Mouse (Mus musculus) neural tube, embryonic 13.5 days (tissue): ENCODE measurements around the gene Ace2. TPM values are rescaled to one million over a fixed set of nuclear protein-coding genes. Genes with fewer than 3 reads are reported as not detected.

Experiments
- ATAC-seq: fragments of 200-750 bp; cut with Nextera tagmentation; 2 replicates; pipeline ENCODE4 v1.8.0; 2017; ENCODE audit warnings: low read depth, mild to moderate bottlenecking, moderate TSS enrichment, moderate library complexity
- H3K27ac ChIP-seq: fragments of 300-500 bp; sonication (generic); replicated peaks from 2 replicates; pipeline ENCODE4 v1.5.1; 2015; ENCODE audit warnings: moderate library complexity, mild to moderate bottlenecking, inconsistent platforms
- H3K27me3 ChIP-seq: fragments of 300-500 bp; sonication (generic); 2 replicates; pipeline ENCODE4 v1.6.1; 2015; ENCODE audit warnings: mild to moderate bottlenecking, inconsistent platforms
- H3K36me3 ChIP-seq: fragments of 300-500 bp; sonication (generic); 2 replicates; pipeline ENCODE4 v1.6.1; 2015; ENCODE audit warnings: mild to moderate bottlenecking, inconsistent platforms
- H3K4me1 ChIP-seq: fragments of 300-500 bp; sonication (generic); replicated peaks from 2 replicates; pipeline ENCODE4 v1.6.1; 2015; ENCODE audit warnings: inconsistent platforms
- H3K4me2 ChIP-seq: fragments of 300-500 bp; sonication (generic); 2 replicates; pipeline ENCODE4 v1.6.1; 2015; ENCODE audit warnings: inconsistent platforms, mild to moderate bottlenecking, moderate library complexity
- H3K4me3 ChIP-seq: fragments of 300-500 bp; sonication (generic); 2 replicates; pipeline ENCODE4 v1.5.1; 2015; ENCODE audit warnings: mild to moderate bottlenecking, inconsistent platforms
- H3K9ac ChIP-seq: fragments of 300-500 bp; sonication (generic); 2 replicates; pipeline ENCODE4 v1.6.1; 2015; ENCODE audit warnings: moderate library complexity, mild to moderate bottlenecking, inconsistent platforms
- H3K9me3 ChIP-seq: fragments of 300-500 bp; sonication (generic); 2 replicates; pipeline ENCODE4 v1.6.1; 2016; ENCODE audit warnings: inconsistent platforms
- WGBS: fragments of 180-500 bp; shearing (Covaris S2); methylation state at CpG from one replicate; pipeline ENCODE4 v1.1.7; 2015; 5-methylcytosine and 5-hydroxymethylcytosine counted together
- polyA plus RNA-seq: library from polyadenylated mRNA; unstranded; fragments of >200 nt; fragmentation: Nextera tagmentation; extraction: Ambion mirVana; gene quantifications from 2 replicates; pipeline ENCODE4 v1.2.1, GENCODE M21; 2015

Gene Ace2
- polyA plus RNA-seq, 1 experiment from 2014 or later = not detected

DNA sequence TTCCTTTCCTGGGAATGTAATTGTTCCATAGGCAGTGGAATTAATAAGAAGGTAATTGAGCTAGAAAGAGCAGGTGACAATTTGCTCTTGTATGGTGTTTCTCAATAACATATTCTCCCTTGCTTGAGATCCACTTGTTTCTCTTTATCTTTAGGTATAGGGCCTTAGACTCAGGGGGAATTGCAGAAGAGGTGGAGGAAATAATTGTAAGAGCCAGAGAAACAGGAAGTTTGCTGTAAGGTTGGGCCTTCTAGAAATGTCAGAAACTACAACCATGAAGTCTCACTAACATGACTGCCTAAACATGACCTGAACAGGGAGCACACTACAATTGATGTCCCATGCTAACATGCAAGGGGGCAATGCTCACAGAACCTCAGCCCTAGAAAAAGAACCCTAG, 50.7 kb downstream of the Ace2 start:
- Histone ChIP-seq H3K9ac (no peak overlapping the region), H3K27me3 (peaks cover 15% of the 10 kb centered on the region), H3K27ac (no peak overlapping the region), H3K4me2 (no peak overlapping the region), H3K4me3 (no peak overlapping the region), H3K9me3 (no peaks in the 10 kb centered on the region), H3K4me1 (no peaks in the 10 kb centered on the region), H3K36me3 (no peaks in the 10 kb centered on the region)
- no peak for ATAC-seq

DNA sequence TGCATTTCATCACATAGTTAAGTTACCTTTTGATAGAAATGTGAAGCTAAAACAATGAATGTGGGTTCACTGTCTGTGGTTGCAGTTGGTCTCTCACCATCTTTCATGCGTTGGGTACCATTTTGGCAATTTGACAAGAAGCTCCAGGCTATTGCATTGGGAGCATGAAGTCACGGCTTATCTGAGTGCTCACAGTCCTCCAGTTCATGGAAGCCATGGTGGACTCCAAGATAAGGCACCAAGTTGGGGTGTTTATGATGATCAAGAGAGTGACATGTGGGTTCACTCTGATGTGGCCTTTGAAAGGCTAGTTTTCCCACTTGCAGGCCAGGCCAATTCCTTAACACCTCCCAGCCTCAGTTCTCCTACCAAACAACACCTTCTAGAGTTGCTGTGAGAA, 58.5 kb downstream of the Ace2 start:
- Histone ChIP-seq H3K9me3 (no peaks in the 10 kb centered on the region), H3K9ac (no peak overlapping the region), H3K4me3 (no peak overlapping the region), H3K4me2 (no peak overlapping the region), H3K27ac (no peak overlapping the region), H3K27me3 (no peaks in the 10 kb centered on the region; the same call in 1 of the 2 replicates), H3K36me3 (no peaks in the 10 kb centered on the region), H3K4me1 (no peaks in the 10 kb centered on the region)
- 92% methylated on average over 2 of the region's 2 CpGs for whole genome bisulfite sequencing
- ATAC-seq = no peak

DNA sequence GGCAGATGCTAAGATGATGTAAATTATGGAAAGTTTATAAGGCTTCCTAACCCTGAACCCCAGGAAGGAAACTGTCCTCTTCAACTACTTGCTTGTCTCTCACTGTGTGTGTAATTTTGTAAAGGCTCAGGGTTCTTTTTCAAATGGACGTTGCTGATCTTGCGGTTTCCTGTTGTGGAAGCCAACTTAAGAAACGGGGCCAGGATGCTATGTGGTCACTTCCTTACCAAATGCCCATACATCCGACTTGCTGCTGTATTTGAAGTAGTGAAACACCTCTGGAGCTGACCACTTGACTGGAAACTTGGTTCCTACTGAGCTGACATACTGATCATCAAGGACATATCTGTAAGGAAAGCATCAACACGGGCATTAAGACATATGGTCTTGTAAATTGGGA, 61.4 kb downstream of the Ace2 start:
- H3K4me2 ChIP-seq = no peak overlapping the region
- WGBS = 78% methylated on average over 5 of the region's 5 CpGs
- no peaks in the 10 kb centered on the region for H3K4me1 ChIP-seq
- H3K9ac ChIP-seq = no peak overlapping the region
- ATAC-seq = no peak
- no peaks in the 10 kb centered on the region; the same call in 1 of the 2 replicates for H3K27me3 ChIP-seq
- H3K27ac ChIP-seq = no peak overlapping the region
- no peaks in the 10 kb centered on the region for H3K9me3 ChIP-seq
- no peak overlapping the region for H3K4me3 ChIP-seq
- H3K36me3 ChIP-seq = no peaks in the 10 kb centered on the region

DNA sequence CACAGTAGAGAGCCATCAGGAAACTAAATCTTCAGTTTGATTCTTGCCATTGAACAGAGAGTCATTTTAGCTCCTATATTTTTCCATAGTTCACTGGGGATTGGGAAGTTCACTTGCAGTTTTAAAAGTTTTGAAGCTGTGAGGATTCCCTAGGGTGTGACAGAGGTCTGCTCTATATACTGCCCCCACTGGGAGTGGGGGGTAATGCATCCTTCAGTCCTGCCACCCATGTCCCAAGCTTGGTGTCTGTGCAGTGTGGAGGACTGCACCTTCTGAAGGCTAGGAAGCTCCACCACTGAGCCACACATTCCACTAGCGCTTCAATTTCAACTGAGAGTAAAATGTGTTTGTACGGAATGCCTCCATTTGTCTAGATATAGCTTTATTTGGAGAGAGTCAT, 82.9 kb downstream of the Ace2 start:
- ATAC-seq = no peak
- Histone ChIP-seq H3K4me2 (no peak overlapping the region), H3K9ac (no peak overlapping the region), H3K4me1 (no peaks in the 10 kb centered on the region), H3K4me3 (no peak overlapping the region), H3K36me3 (no peaks in the 10 kb centered on the region), H3K27me3 (no peaks in the 10 kb centered on the region), H3K9me3 (no peaks in the 10 kb centered on the region), H3K27ac (no peak overlapping the region)
- 67% methylated on average over 2 of the region's 2 CpGs for WGBS

DNA sequence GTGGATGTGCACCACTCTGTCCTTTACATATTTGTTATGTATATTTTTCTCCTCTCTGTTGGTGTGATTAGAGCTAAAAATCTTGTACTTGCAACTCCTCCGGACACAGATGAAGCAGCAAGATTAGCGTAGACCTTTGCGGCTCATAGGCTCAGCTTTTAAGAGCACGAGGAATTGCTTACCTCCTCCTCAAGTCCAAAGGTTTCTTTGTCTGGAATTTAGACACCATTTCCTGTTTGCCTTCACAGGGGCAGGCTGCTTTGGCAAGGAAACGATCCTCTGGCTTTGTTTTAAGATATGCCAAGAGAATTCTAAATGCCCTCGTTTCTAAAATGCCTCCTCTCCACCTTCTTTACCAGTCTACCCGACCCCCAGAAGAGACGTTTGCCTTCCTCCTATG, 94.2 kb downstream of the Ace2 start:
- Histone ChIP-seq H3K4me1 (no peaks in the 10 kb centered on the region), H3K4me3 (no peak overlapping the region), H3K4me2 (no peak overlapping the region), H3K9ac (no peak overlapping the region), H3K27me3 (no peaks in the 10 kb centered on the region; the same call in 1 of the 2 replicates), H3K9me3 (no peaks in the 10 kb centered on the region), H3K27ac (no peak overlapping the region), H3K36me3 (no peaks in the 10 kb centered on the region)
- WGBS = 66% methylated on average over 8 of the region's 8 CpGs
- ATAC-seq = no peak

Other genes starting within 250 kb of the Ace2 start
- 89.9 and 90.3 TPM in 2 replicates for gene Ap1s2, start 230.3 kb upstream of the Ace2 start, polyA plus RNA-seq
- gene Zrsr2, start 180.7 kb upstream of the Ace2 start, polyA plus RNA-seq = 58.5 and 61.6 TPM in 2 replicates
- gene Car5b, start 111.3 kb upstream of the Ace2 start, polyA plus RNA-seq = 0.50 and 0.73 TPM in 2 replicates
- gene Siah1b, start 62.8 kb upstream of the Ace2 start, polyA plus RNA-seq = 24.1 and 24.3 TPM in 2 replicates
- not detected in 2 replicates for gene Cltrn, start 50.5 kb upstream of the Ace2 start, polyA plus RNA-seq
- 0.12 and 0.31 TPM in 2 replicates for gene Bmx, start 118.9 kb downstream of the Ace2 start, polyA plus RNA-seq
- 3.2 and 3.7 TPM in 2 replicates for gene Pir, start 130.0 kb downstream of the Ace2 start, polyA plus RNA-seq
- gene Vegfd, start 234.0 kb downstream of the Ace2 start, polyA plus RNA-seq = 0.99 and 1.5 TPM in 2 replicates